Mouse (Mus musculus) embryonic facial prominence, embryonic 13.5 days (tissue): ENCODE measurements around the gene Mmp27. TPM values are rescaled to one million over a fixed set of nuclear protein-coding genes. Genes with fewer than 3 reads are reported as not detected.

Source experiments
- ATAC-seq: fragments of 200-750 bp; cut with Nextera tagmentation; 2 replicates; pipeline ENCODE4 v1.8.0; 2017; ENCODE audit warnings: low read depth; ENCODE audit not compliant: insufficient number of reproducible peaks, insufficient read depth, low FRiP score, low TSS enrichment
- H3K27ac ChIP-seq: fragments of 300-500 bp; sonication (generic); 2 replicates; pipeline ENCODE4 v1.5.1; 2015; ENCODE audit warnings: moderate library complexity, mild to moderate bottlenecking, inconsistent platforms
- H3K27me3 ChIP-seq: fragments of 300-500 bp; sonication (generic); 2 replicates; pipeline ENCODE4 v1.6.1; 2015; ENCODE audit warnings: mild to moderate bottlenecking, inconsistent platforms
- H3K36me3 ChIP-seq: fragments of 300-500 bp; sonication (generic); 2 replicates; pipeline ENCODE4 v1.6.1; 2015; ENCODE audit warnings: mild to moderate bottlenecking, inconsistent platforms
- H3K4me1 ChIP-seq: fragments of 300-500 bp; sonication (generic); 2 replicates; pipeline ENCODE4 v1.6.1; 2015; ENCODE audit warnings: inconsistent platforms
- H3K4me2 ChIP-seq: fragments of 300-500 bp; sonication (generic); 2 replicates; pipeline ENCODE4 v1.6.1; 2015; ENCODE audit warnings: moderate library complexity, mild to moderate bottlenecking, inconsistent platforms
- H3K4me3 ChIP-seq: fragments of 300-500 bp; sonication (generic); 2 replicates; pipeline ENCODE4 v1.5.1; 2015; ENCODE audit warnings: mild to moderate bottlenecking, inconsistent platforms
- H3K9ac ChIP-seq: fragments of 300-500 bp; sonication (generic); 2 replicates; pipeline ENCODE4 v1.6.1; 2015; ENCODE audit warnings: mild to moderate bottlenecking, inconsistent platforms
- H3K9me3 ChIP-seq: fragments of 300-500 bp; sonication (generic); 2 replicates; pipeline ENCODE4 v1.6.1; 2016; ENCODE audit warnings: inconsistent platforms
- WGBS: fragments of 180-500 bp; shearing (Covaris S2); methylation state at CpG from one replicate; pipeline ENCODE4 v1.1.7; 2015; ENCODE audit warnings: mixed read lengths; 5-methylcytosine and 5-hydroxymethylcytosine counted together
- polyA plus RNA-seq: library from polyadenylated mRNA; unstranded; fragments of >200 nt; fragmentation: Nextera tagmentation; extraction: Ambion mirVana; gene quantifications from 2 replicates; pipeline ENCODE4 v1.2.1, GENCODE M21; 2015

Gene Mmp27
- not detected in 2 replicates for polyA plus RNA-seq

- WGBS, result 60% methylated on average over 4 of the region's 4 CpGs
- Histone ChIP-seq H3K36me3 (no peaks in the 10 kb centered on the region), H3K4me1 (no peaks in the 10 kb centered on the region), H3K9ac (no peak within 1 kb of the TSS), H3K27ac (no peak within 1 kb of the TSS), H3K9me3 (no peaks in the 10 kb centered on the region), H3K4me3 (no peak within 1 kb of the TSS), H3K4me2 (no peak within 1 kb of the TSS), H3K27me3 (no peaks in the 10 kb centered on the region)
- no peak for ATAC-seq
Measured at GRCm38 (mm10) chr9:7571162-7571561, at the start of gene Mmp27. Gene Mmp27, plus strand, starts transcription at chr9:7571396.

DNA sequence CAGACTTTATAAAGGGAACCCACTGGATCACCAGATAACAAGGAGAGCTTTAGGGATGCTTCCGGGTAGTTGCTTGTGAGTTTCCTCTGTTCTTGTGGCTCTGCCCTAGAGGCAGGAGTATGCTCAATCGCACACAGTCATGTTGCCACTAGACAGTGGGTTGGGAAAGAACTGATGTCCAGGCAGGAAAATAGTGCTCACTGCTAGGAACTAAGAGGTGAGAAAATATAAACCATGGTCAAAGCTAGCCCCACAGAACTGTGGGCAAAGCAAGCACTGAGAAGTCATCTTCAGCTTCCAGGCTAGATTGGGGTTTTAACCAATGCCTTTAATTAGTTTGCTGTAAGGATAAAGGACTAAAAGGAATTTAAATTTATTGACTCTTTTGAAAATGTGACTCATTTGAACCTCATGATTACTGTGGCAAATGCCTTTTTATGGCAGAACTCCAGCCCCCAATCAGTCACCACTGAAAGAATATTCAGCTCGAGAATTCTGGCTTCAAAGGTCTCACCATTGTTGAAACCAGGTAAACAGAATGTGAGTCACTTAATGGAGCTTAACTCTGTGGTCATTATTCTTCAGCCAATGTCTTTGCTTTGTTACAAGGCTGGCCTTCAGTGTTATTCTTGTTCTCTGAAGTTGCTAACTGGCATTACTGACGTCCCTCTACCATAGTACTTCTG is 44.8 kb upstream of the Mmp27 start:
- no peak overlapping the region for H3K27ac ChIP-seq
- no peak for ATAC-seq
- no peak overlapping the region for H3K4me2 ChIP-seq
- H3K36me3 ChIP-seq, result no peaks in the 10 kb centered on the region
- no peaks in the 10 kb centered on the region for H3K4me1 ChIP-seq
- H3K4me3 ChIP-seq, result no peak overlapping the region
- WGBS, result 66% methylated on average over 4 of the region's 4 CpGs
- H3K27me3 ChIP-seq, result no peaks in the 10 kb centered on the region
- no peak overlapping the region for H3K9ac ChIP-seq
- H3K9me3 ChIP-seq, result no peaks in the 10 kb centered on the region

GRCm38 (mm10) chr9:7542763-7543162 is 28.4 kb upstream of the Mmp27 start:
- Histone ChIP-seq H3K4me3 (no peak overlapping the region), H3K4me2 (no peak overlapping the region), H3K27me3 (no peaks in the 10 kb centered on the region), H3K36me3 (no peaks in the 10 kb centered on the region), H3K9ac (no peak overlapping the region), H3K9me3 (no peaks in the 10 kb centered on the region), H3K27ac (no peak overlapping the region), H3K4me1 (no peaks in the 10 kb centered on the region)
- no peak for ATAC-seq

GRCm38 (mm10) chr9:7544923-7545457 is 26.2 kb upstream of the Mmp27 start:
- Histone ChIP-seq H3K27ac (no peak overlapping the region), H3K4me3 (no peak overlapping the region), H3K9me3 (no peaks in the 10 kb centered on the region), H3K4me2 (no peak overlapping the region), H3K36me3 (no peaks in the 10 kb centered on the region), H3K4me1 (no peaks in the 10 kb centered on the region), H3K27me3 (no peaks in the 10 kb centered on the region), H3K9ac (no peak overlapping the region)
- 71% methylated on average over 1 of the region's 1 CpGs for WGBS
- no peak for ATAC-seq

DNA sequence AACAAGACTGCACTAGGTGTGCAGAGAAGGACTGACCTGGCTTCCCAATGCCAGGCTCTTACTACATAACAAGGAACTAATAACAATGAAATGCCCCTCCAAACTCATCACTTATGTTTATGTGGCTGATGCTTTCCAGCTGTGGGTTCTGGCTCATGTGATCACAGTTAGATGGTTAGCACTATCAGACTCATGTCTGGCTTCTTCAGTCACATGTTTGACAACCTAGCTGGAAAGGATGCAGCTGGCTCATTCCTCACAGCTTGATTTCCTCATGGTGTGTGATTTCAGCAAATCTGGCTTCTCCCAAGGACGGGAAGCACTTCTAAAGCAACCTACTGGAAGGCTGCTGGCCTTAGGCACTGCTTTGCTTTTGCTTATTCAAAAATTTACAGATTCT is 25.7 kb upstream of the Mmp27 start:
- no peak overlapping the region for H3K9ac ChIP-seq
- no peak overlapping the region for H3K4me3 ChIP-seq
- no peaks in the 10 kb centered on the region for H3K36me3 ChIP-seq
- H3K4me2 ChIP-seq, result no peak overlapping the region
- WGBS, result 32% methylated on average over 1 of the region's 1 CpGs
- no peaks in the 10 kb centered on the region for H3K4me1 ChIP-seq
- ATAC-seq, result no peak
- no peaks in the 10 kb centered on the region for H3K27me3 ChIP-seq
- H3K9me3 ChIP-seq, result no peaks in the 10 kb centered on the region
- H3K27ac ChIP-seq, result no peak overlapping the region

- H3K9ac ChIP-seq, result no peak overlapping the region
- ATAC-seq, result no peak
- no peaks in the 10 kb centered on the region for H3K9me3 ChIP-seq
- no peak overlapping the region for H3K27ac ChIP-seq
- no peaks in the 10 kb centered on the region for H3K36me3 ChIP-seq
- H3K4me2 ChIP-seq, result no peak overlapping the region
- no peaks in the 10 kb centered on the region for H3K27me3 ChIP-seq
- WGBS, result 92% methylated on average over 7 of the region's 7 CpGs
- H3K4me1 ChIP-seq, result no peaks in the 10 kb centered on the region
- no peak overlapping the region for H3K4me3 ChIP-seq
Measured at GRCm38 (mm10) chr9:7545920-7546319, 25.3 kb upstream of the Mmp27 start.

- ATAC-seq, result no peak
- no peak overlapping the region for H3K4me2 ChIP-seq
- H3K9ac ChIP-seq, result no peak overlapping the region
- H3K9me3 ChIP-seq, result no peaks in the 10 kb centered on the region
- no peaks in the 10 kb centered on the region for H3K27me3 ChIP-seq
- no peaks in the 10 kb centered on the region for H3K36me3 ChIP-seq
- H3K4me1 ChIP-seq, result no peaks in the 10 kb centered on the region
- H3K27ac ChIP-seq, result no peak overlapping the region
- no peak overlapping the region for H3K4me3 ChIP-seq
Measured at GRCm38 (mm10) chr9:7551943-7552342, 19.3 kb upstream of the Mmp27 start.

GRCm38 (mm10) chr9:7553536-7553935 is 17.7 kb upstream of the Mmp27 start:
- no peaks in the 10 kb centered on the region for H3K9me3 ChIP-seq
- H3K27me3 ChIP-seq, result no peaks in the 10 kb centered on the region
- H3K27ac ChIP-seq, result no peak overlapping the region
- no peak overlapping the region for H3K4me3 ChIP-seq
- H3K9ac ChIP-seq, result no peak overlapping the region
- 77% methylated on average over 3 of the region's 3 CpGs for WGBS
- ATAC-seq, result no peak
- H3K36me3 ChIP-seq, result no peaks in the 10 kb centered on the region
- no peaks in the 10 kb centered on the region for H3K4me1 ChIP-seq
- H3K4me2 ChIP-seq, result no peak overlapping the region

DNA sequence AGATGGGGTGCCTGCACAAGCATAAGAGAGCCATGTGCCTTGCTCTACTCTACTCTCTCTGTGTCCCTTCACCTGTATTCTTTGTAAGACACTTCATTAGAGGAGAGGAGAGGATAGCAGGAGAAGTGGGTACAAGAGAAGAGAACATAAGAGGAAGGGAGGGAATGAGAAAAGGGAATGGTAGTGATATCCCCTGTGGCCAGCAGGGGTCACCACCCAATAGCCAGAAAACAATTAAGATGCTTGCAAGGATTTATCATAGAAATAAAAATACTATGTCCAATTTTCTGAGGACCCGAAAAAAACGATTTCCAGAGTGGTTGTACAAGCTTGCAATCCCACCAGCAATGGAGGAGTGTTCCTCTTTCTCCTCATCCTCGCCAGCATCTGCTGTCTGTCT is 16.8 kb upstream of the Mmp27 start:
- no peaks in the 10 kb centered on the region for H3K36me3 ChIP-seq
- H3K4me2 ChIP-seq, result no peak overlapping the region
- no peaks in the 10 kb centered on the region for H3K4me1 ChIP-seq
- no peak for ATAC-seq
- H3K9ac ChIP-seq, result no peak overlapping the region
- 35% methylated on average over 3 of the region's 3 CpGs for WGBS
- no peak overlapping the region for H3K4me3 ChIP-seq
- H3K9me3 ChIP-seq, result no peaks in the 10 kb centered on the region
- H3K27ac ChIP-seq, result no peak overlapping the region
- H3K27me3 ChIP-seq, result no peaks in the 10 kb centered on the region

GRCm38 (mm10) chr9:7558221-7559017 is 12.8 kb upstream of the Mmp27 start, which contains the start of gene Mmp8:
Gene Mmp8, plus strand, starts transcription at chr9:7558456.
- no peaks in the 10 kb centered on the region for H3K27me3 ChIP-seq
- no peak within 1 kb of the TSS for H3K27ac ChIP-seq
- no peaks in the 10 kb centered on the region for H3K9me3 ChIP-seq
- no peak for ATAC-seq
- WGBS, result 84% methylated on average over 8 of the region's 8 CpGs
- H3K4me2 ChIP-seq, result no peak within 1 kb of the TSS
- H3K36me3 ChIP-seq, result no peaks in the 10 kb centered on the region
- no peak within 1 kb of the TSS for H3K4me3 ChIP-seq
- H3K4me1 ChIP-seq, result no peaks in the 10 kb centered on the region
- no peak within 1 kb of the TSS for H3K9ac ChIP-seq

GRCm38 (mm10) chr9:7560026-7560425 is 11.2 kb upstream of the Mmp27 start:
- H3K4me1 ChIP-seq, result no peaks in the 10 kb centered on the region
- no peaks in the 10 kb centered on the region for H3K36me3 ChIP-seq
- H3K27ac ChIP-seq, result no peak overlapping the region
- ATAC-seq, result no peak
- H3K9ac ChIP-seq, result no peak overlapping the region
- no peaks in the 10 kb centered on the region for H3K27me3 ChIP-seq
- no peak overlapping the region for H3K4me2 ChIP-seq
- 56% methylated on average over 4 of the region's 4 CpGs for WGBS
- no peak overlapping the region for H3K4me3 ChIP-seq
- H3K9me3 ChIP-seq, result no peaks in the 10 kb centered on the region

- no peak for ATAC-seq
- 71% methylated on average over 7 of the region's 7 CpGs for WGBS
- no peaks in the 10 kb centered on the region for H3K4me1 ChIP-seq
- H3K27me3 ChIP-seq, result no peaks in the 10 kb centered on the region
- no peak overlapping the region for H3K27ac ChIP-seq
- no peaks in the 10 kb centered on the region for H3K36me3 ChIP-seq
- H3K9ac ChIP-seq, result no peak overlapping the region
- H3K9me3 ChIP-seq, result no peaks in the 10 kb centered on the region
- H3K4me2 ChIP-seq, result no peak overlapping the region
- H3K4me3 ChIP-seq, result no peak overlapping the region
Measured at GRCm38 (mm10) chr9:7567376-7567775, 3.8 kb upstream of the Mmp27 start.
